Mouse (Mus musculus): ENCODE measurements at regions not wholly inside any gene's neighbourhood (a gene's known extent, or its start where the extent isn't known, plus 50 kb on each side); places are given as distances from the start of the nearest gene placed in this dataset.

- Histone ChIP-seq H3K36me3 (no peaks in the 10 kb centered on the region), H3K27me3 (no peaks in the 10 kb centered on the region), H3K9ac (no peak overlapping the region), H3K4me2 (no peak overlapping the region), H3K4me3 (no peak overlapping the region), H3K4me1 (replicated peaks) (no peaks in the 10 kb centered on the region), H3K9me3 (replicated peaks) (no peaks in the 10 kb centered on the region), H3K27ac (no peak overlapping the region)
- no peak for ATAC-seq (replicated peaks; ENCODE audit: insufficient number of reproducible peaks, insufficient read depth, low FRiP score, low read depth)
- WGBS = 59% methylated on average over 3 of the region's 3 CpGs
These were observed 587.3 kb upstream of the Nrsn1 start for GRCm38 (mm10) chr13:25857569-25857968.

- no peaks in the 10 kb centered on the region for H3K36me3 ChIP-seq
- H3K4me2 ChIP-seq = no peak overlapping the region
- H3K9me3 ChIP-seq (replicated peaks) = no peaks in the 10 kb centered on the region
- H3K27me3 ChIP-seq = no peaks in the 10 kb centered on the region
- no peak overlapping the region for H3K9ac ChIP-seq
- no peak for ATAC-seq (replicated peaks; ENCODE audit: insufficient number of reproducible peaks, insufficient read depth, low FRiP score, low read depth)
- H3K4me3 ChIP-seq = no peak overlapping the region
- no peaks in the 10 kb centered on the region for H3K4me1 ChIP-seq (replicated peaks)
- H3K27ac ChIP-seq = no peak overlapping the region
- 79% methylated on average over 3 of the region's 3 CpGs for WGBS
These were observed 586.8 kb upstream of the Nrsn1 start for GRCm38 (mm10) chr13:25857096-25857495.

GRCm38 (mm10) chr13:25856549-25856948 lies 586.2 kb upstream of the Nrsn1 start:
- no peak overlapping the region for H3K9ac ChIP-seq
- H3K9me3 ChIP-seq (replicated peaks) = no peaks in the 10 kb centered on the region
- H3K36me3 ChIP-seq = no peaks in the 10 kb centered on the region
- no peak overlapping the region for H3K4me2 ChIP-seq
- WGBS = 84% methylated on average over 2 of the region's 2 CpGs
- H3K27me3 ChIP-seq = no peaks in the 10 kb centered on the region
- no peak overlapping the region for H3K4me3 ChIP-seq
- no peak for ATAC-seq (replicated peaks; ENCODE audit: insufficient number of reproducible peaks, insufficient read depth, low FRiP score, low read depth)
- H3K27ac ChIP-seq = no peak overlapping the region
- no peaks in the 10 kb centered on the region for H3K4me1 ChIP-seq (replicated peaks)

- Histone ChIP-seq H3K4me2 (no peak overlapping the region), H3K4me3 (no peak overlapping the region), H3K4me1 (replicated peaks) (no peaks in the 10 kb centered on the region), H3K9me3 (replicated peaks) (no peaks in the 10 kb centered on the region), H3K9ac (no peak overlapping the region), H3K27me3 (no peaks in the 10 kb centered on the region), H3K27ac (no peak overlapping the region), H3K36me3 (no peaks in the 10 kb centered on the region)
- no peak for ATAC-seq (replicated peaks; ENCODE audit: insufficient number of reproducible peaks, insufficient read depth, low FRiP score, low read depth)
- 73% methylated on average over 4 of the region's 4 CpGs for WGBS
These were observed 577.9 kb upstream of the Nrsn1 start for GRCm38 (mm10) chr13:25848156-25848555.

- 74% methylated on average over 4 of the region's 4 CpGs for WGBS
- Histone ChIP-seq H3K4me2 (no peak overlapping the region), H3K9me3 (replicated peaks) (no peaks in the 10 kb centered on the region), H3K4me1 (replicated peaks) (no peaks in the 10 kb centered on the region), H3K4me3 (no peak overlapping the region), H3K9ac (no peak overlapping the region), H3K27ac (no peak overlapping the region), H3K27me3 (no peaks in the 10 kb centered on the region), H3K36me3 (no peaks in the 10 kb centered on the region)
- ATAC-seq (replicated peaks; ENCODE audit: insufficient number of reproducible peaks, insufficient read depth, low FRiP score, low read depth) = no peak
These were observed 567.9 kb upstream of the Nrsn1 start for GRCm38 (mm10) chr13:25838237-25838636.

GRCm38 (mm10) chr13:25829146-25829924 lies 559.0 kb upstream of the Nrsn1 start:
- peak overlapping the region; percentile 18; the same call in 1 of the 2 replicates for H3K27ac ChIP-seq
- ATAC-seq (replicated peaks; ENCODE audit: insufficient number of reproducible peaks, insufficient read depth, low FRiP score, low read depth) = no peak
- H3K9ac ChIP-seq = no peak overlapping the region
- H3K4me1 ChIP-seq (replicated peaks) = no peaks in the 10 kb centered on the region
- H3K36me3 ChIP-seq = no peaks in the 10 kb centered on the region
- no peak overlapping the region for H3K4me2 ChIP-seq
- no peak overlapping the region for H3K4me3 ChIP-seq
- 57% methylated on average over 8 of the region's 8 CpGs for whole genome bisulfite sequencing
- no peaks in the 10 kb centered on the region for H3K27me3 ChIP-seq
- H3K9me3 ChIP-seq (replicated peaks) = no peaks in the 10 kb centered on the region

GRCm38 (mm10) chr13:25808564-25809253 lies 538.4 kb upstream of the Nrsn1 start:
- WGBS = 37% methylated on average over 2 of the region's 2 CpGs
- Histone ChIP-seq H3K36me3 (no peaks in the 10 kb centered on the region), H3K9me3 (replicated peaks) (no peaks in the 10 kb centered on the region), H3K4me1 (replicated peaks) (no peaks in the 10 kb centered on the region), H3K27ac (peak overlapping the region; percentile 47), H3K27me3 (no peaks in the 10 kb centered on the region), H3K4me2 (no peak overlapping the region), H3K4me3 (no peak overlapping the region), H3K9ac (no peak overlapping the region)
- ATAC-seq (replicated peaks; ENCODE audit: insufficient number of reproducible peaks, insufficient read depth, low FRiP score, low read depth) = no peak

GRCm38 (mm10) chr13:25793216-25793803 lies 523.0 kb upstream of the Nrsn1 start:
- no peak overlapping the region for H3K9ac ChIP-seq
- no peak for ATAC-seq (replicated peaks; ENCODE audit: insufficient number of reproducible peaks, insufficient read depth, low FRiP score, low read depth)
- WGBS = 50% methylated on average over 2 of the region's 2 CpGs
- 0 out of 2 replicates have a peak, but pooled peaks cover 2% of the 10 kb centered on the region for H3K4me1 ChIP-seq (replicated peaks)
- H3K4me3 ChIP-seq = no peak overlapping the region
- H3K27ac ChIP-seq = no peak overlapping the region
- no peaks in the 10 kb centered on the region for H3K36me3 ChIP-seq
- H3K27me3 ChIP-seq = no peaks in the 10 kb centered on the region
- no peak overlapping the region for H3K4me2 ChIP-seq
- H3K9me3 ChIP-seq (replicated peaks) = no peaks in the 10 kb centered on the region

GRCm38 (mm10) chr13:25781161-25781560 lies 510.9 kb upstream of the Nrsn1 start:
- no peak for ATAC-seq (replicated peaks; ENCODE audit: insufficient number of reproducible peaks, insufficient read depth, low FRiP score, low read depth)
- H3K9ac ChIP-seq = no peak overlapping the region
- H3K4me2 ChIP-seq = no peak overlapping the region
- no peak overlapping the region for H3K4me3 ChIP-seq
- 72% methylated on average over 5 of the region's 5 CpGs for WGBS
- no peaks in the 10 kb centered on the region for H3K9me3 ChIP-seq (replicated peaks)
- no peaks in the 10 kb centered on the region for H3K27me3 ChIP-seq
- no peaks in the 10 kb centered on the region for H3K36me3 ChIP-seq
- peaks cover 9% of the 10 kb centered on the region; the same call in 1 of the 2 replicates for H3K4me1 ChIP-seq (replicated peaks)
- H3K27ac ChIP-seq = no peak overlapping the region

- WGBS = 38% methylated on average over 3 of the region's 3 CpGs
- peak overlapping the region; percentile 36 for H3K4me2 ChIP-seq
These were observed 507.4 kb upstream of the Nrsn1 start for GRCm38 (mm10) chr13:25777706-25778105.

GRCm38 (mm10) chr13:25774586-25775182 lies 504.4 kb upstream of the Nrsn1 start:
- Histone ChIP-seq H3K4me3 (no peak overlapping the region), H3K9me3 (replicated peaks) (no peaks in the 10 kb centered on the region), H3K9ac (no peak overlapping the region), H3K27ac (no peak overlapping the region), H3K27me3 (no peaks in the 10 kb centered on the region), H3K4me1 (replicated peaks) (peaks cover 9% of the 10 kb centered on the region; the same call in 1 of the 2 replicates), H3K4me2 (no peak overlapping the region), H3K36me3 (no peaks in the 10 kb centered on the region)
- no peak for ATAC-seq (replicated peaks; ENCODE audit: insufficient number of reproducible peaks, insufficient read depth, low FRiP score, low read depth)
- WGBS = 73% methylated on average over 2 of the region's 2 CpGs

More at GRCm38 (mm10) chr13:25777706-25778105, 507.4 kb upstream of the Nrsn1 start:
- Histone ChIP-seq H3K9me3 (replicated peaks) (no peaks in the 10 kb centered on the region), H3K4me3 (no peak overlapping the region), H3K27me3 (no peaks in the 10 kb centered on the region), H3K36me3 (no peaks in the 10 kb centered on the region), H3K27ac (peak overlapping the region; percentile 71), H3K4me1 (replicated peaks) (peaks cover 9% of the 10 kb centered on the region; the same call in 1 of the 2 replicates), H3K9ac (no peak overlapping the region)
- ATAC-seq (replicated peaks; ENCODE audit: insufficient number of reproducible peaks, insufficient read depth, low FRiP score, low read depth) = 0 out of 2 replicates have a peak, but pooled peaks have one; percentile 50
